Mouse (Mus musculus) midbrain, embryonic 14.5 days (tissue): ENCODE results near the gene Fut7. TPM values are rescaled to one million over a fixed set of nuclear protein-coding genes. Genes with fewer than 3 reads are reported as not detected.

ENCODE experiments used
- ATAC-seq: fragments of 200-750 bp; cut with Nextera tagmentation; 2 replicates; pipeline ENCODE4 v1.8.0; 2017; ENCODE audit warnings: moderate number of reproducible peaks, moderate library complexity; ENCODE audit not compliant: low FRiP score, low TSS enrichment
- DNase-seq: peaks from one replicate; pipeline ENCODE4 v3.0.0-alpha.2; 2015
- H3K27ac ChIP-seq: fragments of 300-500 bp; sonication (generic); replicated peaks from 2 replicates; pipeline ENCODE4 v1.5.1; 2014; ENCODE audit warnings: mild to moderate bottlenecking, low read depth, low read length, moderate library complexity
- H3K27me3 ChIP-seq: fragments of 300-500 bp; sonication (generic); 2 replicates; pipeline ENCODE4 v1.6.1; 2014; ENCODE audit warnings: low read length, control low read depth, mixed read lengths; ENCODE audit not compliant: control insufficient read depth, insufficient read depth
- H3K36me3 ChIP-seq: fragments of 300-500 bp; sonication (generic); 2 replicates; pipeline ENCODE4 v1.6.1; 2014; ENCODE audit warnings: low read length, control low read depth; ENCODE audit not compliant: control insufficient read depth, insufficient read depth
- H3K4me1 ChIP-seq: fragments of 300-500 bp; sonication (generic); 2 replicates; pipeline ENCODE4 v1.6.1; 2014; ENCODE audit warnings: mild to moderate bottlenecking, antibody characterized with exemption, low read length, control low read depth; ENCODE audit not compliant: control insufficient read depth, insufficient read depth
- H3K4me2 ChIP-seq: fragments of 300-500 bp; sonication (generic); 2 replicates; pipeline ENCODE4 v1.6.1; 2014; ENCODE audit warnings: mild to moderate bottlenecking, low read length, moderate library complexity
- H3K4me3 ChIP-seq: fragments of 300-500 bp; sonication (generic); replicated peaks from 2 replicates; pipeline ENCODE4 v1.5.1; 2014; ENCODE audit warnings: low read depth, low read length
- H3K9ac ChIP-seq: fragments of 300-500 bp; sonication (generic); replicated peaks from 2 replicates; pipeline ENCODE4 v1.6.1; 2014; ENCODE audit warnings: mild to moderate bottlenecking, low read length, moderate library complexity
- H3K9me3 ChIP-seq: fragments of 300-500 bp; sonication (generic); 2 replicates; pipeline ENCODE4 v1.6.1; 2016; ENCODE audit warnings: low read length, control low read depth, mixed read lengths; ENCODE audit not compliant: control insufficient read depth
- WGBS: fragments of 180-500 bp; shearing (Covaris S2); extraction: QIAGEN DNeasy Blood & Tissue Kit; methylation state at CpG from one replicate; pipeline ENCODE4 v1.1.7; 2014; 5-methylcytosine and 5-hydroxymethylcytosine counted together
- microRNA-seq: library from miRNA; unstranded; fragments of <30 nt; microRNA quantifications from one replicate; pipeline ENCODE4, GENCODE M21; 2016
- polyA plus RNA-seq: library from polyadenylated mRNA; unstranded; fragments of >200 nt; fragmentation: Nextera tagmentation; extraction: Ambion mirVana; gene quantifications from 2 replicates; pipeline ENCODE4 v1.2.1, GENCODE M21; 2014

The Fut7 gene
- polyA plus RNA-seq, 1 experiment from 2014 or later = 0.17 TPM

- Histone ChIP-seq H3K27me3 (no peaks in the 10 kb centered on the region), H3K9me3 (no peaks in the 10 kb centered on the region), H3K4me1 (peaks cover 3% of the 10 kb centered on the region; the same call in 1 of the 2 replicates), H3K9ac (no peak overlapping the region), H3K27ac (peak overlapping the region; percentile 41), H3K36me3 (no peaks in the 10 kb centered on the region), H3K4me3 (no peak overlapping the region), H3K4me2 (no peak overlapping the region)
- DNase-seq (peak; percentile 66), ATAC-seq (peak; percentile 51; the same call in 1 of the 2 replicates)
- 74% methylated on average over 10 of the region's 10 CpGs for WGBS
Measured at GRCm38 (mm10) chr2:25468962-25469915, 46.2 kb downstream of the Fut7 start.

GRCm38 (mm10) chr2:25469969-25470368, 46.9 kb downstream of the Fut7 start, which contains the start of gene Ptgds:
TSS of gene Ptgds (minus strand) at chr2:25470046.
- ATAC-seq (no peak), DNase-seq (no peak)
- H3K27ac ChIP-seq = peak within 1 kb of the TSS; percentile 41
- WGBS = 75% methylated on average over 6 of the region's 6 CpGs
- H3K27me3 ChIP-seq = no peaks in the 10 kb centered on the region
- H3K4me2 ChIP-seq = no peak within 1 kb of the TSS
- no peak within 1 kb of the TSS for H3K9ac ChIP-seq
- H3K4me1 ChIP-seq = peaks cover 3% of the 10 kb centered on the region; the same call in 1 of the 2 replicates
- no peak within 1 kb of the TSS for H3K4me3 ChIP-seq
- H3K36me3 ChIP-seq = no peaks in the 10 kb centered on the region
- no peaks in the 10 kb centered on the region for H3K9me3 ChIP-seq

GRCm38 (mm10) chr2:25472550-25472949, 49.5 kb downstream of the Fut7 start:
- Histone ChIP-seq H3K9me3 (no peaks in the 10 kb centered on the region), H3K27ac (no peak overlapping the region), H3K36me3 (no peaks in the 10 kb centered on the region), H3K27me3 (no peaks in the 10 kb centered on the region), H3K4me1 (no peaks in the 10 kb centered on the region), H3K4me3 (no peak overlapping the region), H3K4me2 (no peak overlapping the region), H3K9ac (no peak overlapping the region)
- ATAC-seq (no peak), DNase-seq (no peak)
- 77% methylated on average over 2 of the region's 2 CpGs for WGBS

Small RNAs within 50 kb of the gene (microRNA-seq; reads per million reads assigned to microRNA genes)
- 0.73 reads per million for gene Mir3087

Other genes with a start within 250 kb of the Fut7 start
- gene Nrarp, start 242.5 kb upstream of the Fut7 start, polyA plus RNA-seq = 13.0 and 20.8 TPM in 2 replicates
- 0.66 and 1.1 TPM in 2 replicates for gene Tor4a, start 226.4 kb upstream of the Fut7 start, polyA plus RNA-seq
- gene Nelfb, start 211.8 kb upstream of the Fut7 start, polyA plus RNA-seq = 82.6 and 98.7 TPM in 2 replicates
- gene Stpg3, start 208.6 kb upstream of the Fut7 start, polyA plus RNA-seq = 0.16 TPM in 1 of 2 replicates, not detected in the other
- gene Fam166a, start 204.5 kb upstream of the Fut7 start, polyA plus RNA-seq = not detected in 2 replicates
- gene Tubb4b, start 198.6 kb upstream of the Fut7 start, polyA plus RNA-seq = 319 and 339 TPM in 2 replicates
- gene Slc34a3, start 188.9 kb upstream of the Fut7 start, polyA plus RNA-seq = not detected in 2 replicates
- gene Rnf224, start 186.5 kb upstream of the Fut7 start, polyA plus RNA-seq = not detected in 2 replicates
- gene Rnf208, start 181.0 kb upstream of the Fut7 start, polyA plus RNA-seq = 138 and 147 TPM in 2 replicates
- gene Cysrt1, start 180.8 kb upstream of the Fut7 start, polyA plus RNA-seq = not detected in 2 replicates
- 3.7 and 5.1 TPM in 2 replicates for gene AL732309.1, start 176.4 kb upstream of the Fut7 start, polyA plus RNA-seq
- gene Tmem203, start 167.8 kb upstream of the Fut7 start, polyA plus RNA-seq = 11.3 and 12.9 TPM in 2 replicates
- 13.1 and 13.3 TPM in 2 replicates for gene Tprn, start 160.6 kb upstream of the Fut7 start, polyA plus RNA-seq
- 196 TPM in 2 replicates for gene Ssna1, start 150.8 kb upstream of the Fut7 start, polyA plus RNA-seq
- gene Anapc2, start 150.8 kb upstream of the Fut7 start, polyA plus RNA-seq = 112 and 117 TPM in 2 replicates
- gene Tmem210, start 135.1 kb upstream of the Fut7 start, polyA plus RNA-seq = not detected in 2 replicates
- gene Lrrc26, start 133.4 kb upstream of the Fut7 start, polyA plus RNA-seq = 0.30 TPM in 1 of 2 replicates, not detected in the other
- 40.5 and 41.3 TPM in 2 replicates for gene Grin1, start 104.1 kb upstream of the Fut7 start, polyA plus RNA-seq
- 71.2 and 78.7 TPM in 2 replicates for gene Man1b1, start 90.9 kb upstream of the Fut7 start, polyA plus RNA-seq
- 19.2 and 19.8 TPM in 2 replicates for gene Dpp7, start 66.9 kb upstream of the Fut7 start, polyA plus RNA-seq
- gene Uap1l1, start 57.6 kb upstream of the Fut7 start, polyA plus RNA-seq = 2.6 and 5.3 TPM in 2 replicates
- 13.0 and 15.4 TPM in 2 replicates for gene Sapcd2, start 50.9 kb upstream of the Fut7 start, polyA plus RNA-seq
- gene Entpd2, start 27.4 kb upstream of the Fut7 start, polyA plus RNA-seq = 2.0 and 2.1 TPM in 2 replicates
- gene Npdc1, start 23.9 kb upstream of the Fut7 start, polyA plus RNA-seq = 374 and 422 TPM in 2 replicates
- gene Abca2, start 5.4 kb downstream of the Fut7 start, polyA plus RNA-seq = 16.9 and 17.7 TPM in 2 replicates
- 1.7 and 1.9 TPM in 2 replicates for gene Clic3, start 33.6 kb downstream of the Fut7 start, polyA plus RNA-seq
- 95.4 and 126 TPM in 2 replicates for gene Paxx, start 37.8 kb downstream of the Fut7 start, polyA plus RNA-seq
- 3.7 and 71.9 TPM in 2 replicates for gene Ptgds, start 46.8 kb downstream of the Fut7 start, polyA plus RNA-seq
- gene Lcn12, start 70.6 kb downstream of the Fut7 start, polyA plus RNA-seq = not detected in 2 replicates
- gene Fbxw5, start 77.5 kb downstream of the Fut7 start, polyA plus RNA-seq = 110 and 117 TPM in 2 replicates
- gene C8g, start 78.5 kb downstream of the Fut7 start, polyA plus RNA-seq = 5.5 and 6.1 TPM in 2 replicates
- gene Traf2, start 123.7 kb downstream of the Fut7 start, polyA plus RNA-seq = 17.3 and 19.2 TPM in 2 replicates
- 318 and 409 TPM in 2 replicates for gene Edf1, start 134.6 kb downstream of the Fut7 start, polyA plus RNA-seq
- 2.1 and 3.9 TPM in 2 replicates for gene Mamdc4, start 151.6 kb downstream of the Fut7 start, polyA plus RNA-seq
- 167 and 206 TPM in 2 replicates for gene Phpt1, start 152.0 kb downstream of the Fut7 start, polyA plus RNA-seq
- 8.8 and 9.2 TPM in 2 replicates for gene Ajm1, start 158.5 kb downstream of the Fut7 start, polyA plus RNA-seq
- 60.9 and 62.6 TPM in 2 replicates for gene Rabl6, start 185.3 kb downstream of the Fut7 start, polyA plus RNA-seq
- 0.28 and 0.33 TPM in 2 replicates for gene Ccdc183, start 194.4 kb downstream of the Fut7 start, polyA plus RNA-seq
- gene Tmem141, start 198.7 kb downstream of the Fut7 start, polyA plus RNA-seq = 38.4 and 46.5 TPM in 2 replicates
- gene Fcna, start 204.8 kb downstream of the Fut7 start, polyA plus RNA-seq = 2.8 TPM in 1 of 2 replicates, not detected in the other
- not detected in 2 replicates for gene Lcn8, start 229.9 kb downstream of the Fut7 start, polyA plus RNA-seq
- not detected in 2 replicates for gene Lcn5, start 234.7 kb downstream of the Fut7 start, polyA plus RNA-seq